Mouse (Mus musculus): Measurements from ENCODE around the gene C1qtnf7. TPM values are rescaled to one million over a fixed set of nuclear protein-coding genes. Genes with fewer than 3 reads are reported as not detected.

C1qtnf7 gene
- polyA plus RNA-seq, 1 experiment = 0.39 TPM

- H3K4me1 ChIP-seq (ENCODE audit: control insufficient read depth, insufficient read depth, low read length) = no peaks in the 10 kb centered on the region
- H3K4me3 ChIP-seq (replicated peaks; ENCODE audit: insufficient read depth, low read depth, low read length) = no peak overlapping the region
- TF ChIP-seq CTCF (IDR thresholded peaks at IDR 0.05; ENCODE audit: borderline replicate concordance, insufficient read depth, low read depth, low read length) (no peak), POLR2A (IDR thresholded peaks at IDR 0.05; ENCODE audit: borderline replicate concordance, insufficient read depth, low read length) (no peak)
- no peak overlapping the region for H3K27ac ChIP-seq (ENCODE audit: insufficient read depth, low read length)
- H3K27me3 ChIP-seq (ENCODE audit: control insufficient read depth, insufficient read depth, low read length) = no peaks in the 10 kb centered on the region
- DNase-seq = no peak
- 94% methylated on average over 1 of the region's 1 CpGs for WGBS
These were observed 13.5 kb upstream of the C1qtnf7 start for GRCm38 (mm10) chr5:43501887-43502286.

GRCm38 (mm10) chr5:43504243-43504786 lies 11.0 kb upstream of the C1qtnf7 start:
- TF ChIP-seq POLR2A (IDR thresholded peaks at IDR 0.05; ENCODE audit: borderline replicate concordance, insufficient read depth, low read length) (no peak), CTCF (IDR thresholded peaks at IDR 0.05; ENCODE audit: borderline replicate concordance, insufficient read depth, low read depth, low read length) (no peak)
- DNase-seq = no peak
- Histone ChIP-seq H3K27ac (ENCODE audit: insufficient read depth, low read length) (no peak overlapping the region), H3K27me3 (ENCODE audit: control insufficient read depth, insufficient read depth, low read length) (no peaks in the 10 kb centered on the region), H3K4me3 (replicated peaks; ENCODE audit: insufficient read depth, low read depth, low read length) (no peak overlapping the region), H3K4me1 (ENCODE audit: control insufficient read depth, insufficient read depth, low read length) (no peaks in the 10 kb centered on the region)
- 19% methylated on average over 2 of the region's 2 CpGs for WGBS

GRCm38 (mm10) chr5:43508470-43508869 lies 6.9 kb upstream of the C1qtnf7 start:
- no peak overlapping the region for H3K4me3 ChIP-seq (replicated peaks; ENCODE audit: insufficient read depth, low read depth, low read length)
- no peak for TF ChIP-seq POLR2A (IDR thresholded peaks at IDR 0.05; ENCODE audit: borderline replicate concordance, insufficient read depth, low read length)
- no peak for TF ChIP-seq CTCF (IDR thresholded peaks at IDR 0.05; ENCODE audit: borderline replicate concordance, insufficient read depth, low read depth, low read length)
- no peak for DNase-seq
- no peaks in the 10 kb centered on the region for H3K4me1 ChIP-seq (ENCODE audit: control insufficient read depth, insufficient read depth, low read length)
- no peak overlapping the region for H3K27ac ChIP-seq (ENCODE audit: insufficient read depth, low read length)
- 5% methylated on average over 2 of the region's 2 CpGs for WGBS
- H3K27me3 ChIP-seq (ENCODE audit: control insufficient read depth, insufficient read depth, low read length) = no peaks in the 10 kb centered on the region

GRCm38 (mm10) chr5:43508892-43509291 lies 6.4 kb upstream of the C1qtnf7 start:
- Histone ChIP-seq H3K27me3 (ENCODE audit: control insufficient read depth, insufficient read depth, low read length) (no peaks in the 10 kb centered on the region), H3K4me1 (ENCODE audit: control insufficient read depth, insufficient read depth, low read length) (no peaks in the 10 kb centered on the region), H3K4me3 (replicated peaks; ENCODE audit: insufficient read depth, low read depth, low read length) (no peak overlapping the region), H3K27ac (ENCODE audit: insufficient read depth, low read length) (no peak overlapping the region)
- WGBS = 61% methylated on average over 1 of the region's 1 CpGs
- DNase-seq = no peak
- no peak for TF ChIP-seq POLR2A (IDR thresholded peaks at IDR 0.05; ENCODE audit: borderline replicate concordance, insufficient read depth, low read length)
- no peak for TF ChIP-seq CTCF (IDR thresholded peaks at IDR 0.05; ENCODE audit: borderline replicate concordance, insufficient read depth, low read depth, low read length)

- WGBS = 89% methylated on average over 2 of the region's 2 CpGs
- Histone ChIP-seq H3K27ac (ENCODE audit: insufficient read depth, low read length) (no peak overlapping the region), H3K4me3 (replicated peaks; ENCODE audit: insufficient read depth, low read depth, low read length) (no peak overlapping the region), H3K27me3 (ENCODE audit: control insufficient read depth, insufficient read depth, low read length) (no peaks in the 10 kb centered on the region), H3K4me1 (ENCODE audit: control insufficient read depth, insufficient read depth, low read length) (no peaks in the 10 kb centered on the region)
- no peak for DNase-seq
- TF ChIP-seq CTCF (IDR thresholded peaks at IDR 0.05; ENCODE audit: borderline replicate concordance, insufficient read depth, low read depth, low read length) (no peak), POLR2A (IDR thresholded peaks at IDR 0.05; ENCODE audit: borderline replicate concordance, insufficient read depth, low read length) (no peak)
These were observed 4.2 kb upstream of the C1qtnf7 start for GRCm38 (mm10) chr5:43511126-43511525.

- no peak overlapping the region for H3K4me3 ChIP-seq (replicated peaks; ENCODE audit: insufficient read depth, low read depth, low read length)
- WGBS = 71% methylated on average over 7 of the region's 7 CpGs
- no peaks in the 10 kb centered on the region for H3K4me1 ChIP-seq (ENCODE audit: control insufficient read depth, insufficient read depth, low read length)
- no peak for TF ChIP-seq CTCF (IDR thresholded peaks at IDR 0.05; ENCODE audit: borderline replicate concordance, insufficient read depth, low read depth, low read length)
- TF ChIP-seq POLR2A (IDR thresholded peaks at IDR 0.05; ENCODE audit: borderline replicate concordance, insufficient read depth, low read length) = no peak
- no peaks in the 10 kb centered on the region for H3K27me3 ChIP-seq (ENCODE audit: control insufficient read depth, insufficient read depth, low read length)
- no peak for DNase-seq
- no peak overlapping the region for H3K27ac ChIP-seq (ENCODE audit: insufficient read depth, low read length)
These were observed 1.2 kb downstream of the C1qtnf7 start for GRCm38 (mm10) chr5:43516491-43516890.

GRCm38 (mm10) chr5:43517313-43517712 lies 2.0 kb downstream of the C1qtnf7 start:
- H3K27ac ChIP-seq (ENCODE audit: insufficient read depth, low read length) = no peak overlapping the region
- WGBS = 91% methylated on average over 13 of the region's 13 CpGs
- TF ChIP-seq CTCF (IDR thresholded peaks at IDR 0.05; ENCODE audit: borderline replicate concordance, insufficient read depth, low read depth, low read length) (no peak), POLR2A (IDR thresholded peaks at IDR 0.05; ENCODE audit: borderline replicate concordance, insufficient read depth, low read length) (no peak)

GRCm38 (mm10) chr5:43519905-43520304 lies 4.6 kb downstream of the C1qtnf7 start:
- no peak for DNase-seq
- H3K4me1 ChIP-seq (ENCODE audit: control insufficient read depth, insufficient read depth, low read length) = no peaks in the 10 kb centered on the region
- no peaks in the 10 kb centered on the region for H3K27me3 ChIP-seq (ENCODE audit: control insufficient read depth, insufficient read depth, low read length)
- H3K4me3 ChIP-seq (replicated peaks; ENCODE audit: insufficient read depth, low read depth, low read length) = no peak overlapping the region
- no peak for TF ChIP-seq POLR2A (IDR thresholded peaks at IDR 0.05; ENCODE audit: borderline replicate concordance, insufficient read depth, low read length)
- no peak for TF ChIP-seq CTCF (IDR thresholded peaks at IDR 0.05; ENCODE audit: borderline replicate concordance, insufficient read depth, low read depth, low read length)
- no peak overlapping the region for H3K27ac ChIP-seq (ENCODE audit: insufficient read depth, low read length)
- 75% methylated on average over 2 of the region's 2 CpGs for WGBS

More at GRCm38 (mm10) chr5:43517313-43517712, 2.0 kb downstream of the C1qtnf7 start:
- H3K27me3 ChIP-seq (ENCODE audit: control insufficient read depth, insufficient read depth, low read length) = no peaks in the 10 kb centered on the region
- H3K4me1 ChIP-seq (ENCODE audit: control insufficient read depth, insufficient read depth, low read length) = no peaks in the 10 kb centered on the region
- DNase-seq = no peak
- no peak overlapping the region for H3K4me3 ChIP-seq (replicated peaks; ENCODE audit: insufficient read depth, low read depth, low read length)

All from cerebellum, adult 2 months (tissue).